Mouse (Mus musculus): Measurements from ENCODE around the gene Pparg.

GRCm38 (mm10) chr6:115538645-115539429 is 178.1 kb downstream of the Pparg start:
- TF ChIP-seq CTCF (IDR thresholded peaks at IDR 0.05; ENCODE audit: insufficient read depth, low read depth, low read length): peak; percentile 73; the same call in 1 of the 2 replicates
- TF ChIP-seq POLR2A (IDR thresholded peaks at IDR 0.05; ENCODE audit: insufficient read depth, low read depth, low read length): no peak
